Mouse (Mus musculus): ENCODE results near the gene Mrpl10.

Gene Mrpl10

DNA sequence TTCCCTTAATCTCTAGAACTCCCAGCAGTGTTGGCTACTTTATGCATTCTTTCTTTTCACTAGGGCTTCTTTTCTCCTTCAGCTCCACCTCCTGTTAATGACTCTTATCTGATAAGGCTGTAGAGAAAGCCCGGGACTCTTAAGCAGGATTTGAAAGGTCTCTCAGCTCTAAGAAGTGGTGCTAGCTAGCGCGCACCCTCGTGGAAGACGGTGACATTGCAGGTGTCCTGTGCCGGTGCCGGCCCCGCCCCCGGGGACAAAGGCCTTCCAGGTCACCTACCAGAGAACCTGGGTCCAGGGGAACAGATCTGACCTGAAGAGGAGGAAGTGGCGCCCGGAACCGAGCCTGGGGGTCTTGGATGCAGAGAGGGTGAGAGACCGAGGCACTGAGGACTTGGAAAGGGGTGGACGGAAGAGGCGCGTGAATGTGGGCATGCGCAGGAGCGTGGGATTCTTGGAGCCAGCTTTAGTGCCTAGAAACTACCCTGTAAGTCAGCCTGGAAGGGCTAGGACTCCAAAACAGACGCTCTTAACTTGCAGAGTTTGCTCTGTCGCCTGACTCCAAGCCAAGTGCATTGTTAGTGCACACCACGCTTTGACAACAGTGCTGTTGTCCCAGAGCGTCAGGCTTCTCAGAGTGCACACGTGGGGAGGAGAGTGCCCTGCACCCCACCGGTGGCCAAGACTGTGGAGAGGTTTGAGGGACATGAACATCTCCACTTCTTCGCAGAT lies 11.5 kb upstream of the Mrpl10 start, which contains the start of gene Scrn2:
Gene Scrn2 (plus strand): TSS at position 253 of the 732 bp plus-strand sequence.
- DNase-seq (ENCODE audit: low read depth) = peak; percentile 92

DNA sequence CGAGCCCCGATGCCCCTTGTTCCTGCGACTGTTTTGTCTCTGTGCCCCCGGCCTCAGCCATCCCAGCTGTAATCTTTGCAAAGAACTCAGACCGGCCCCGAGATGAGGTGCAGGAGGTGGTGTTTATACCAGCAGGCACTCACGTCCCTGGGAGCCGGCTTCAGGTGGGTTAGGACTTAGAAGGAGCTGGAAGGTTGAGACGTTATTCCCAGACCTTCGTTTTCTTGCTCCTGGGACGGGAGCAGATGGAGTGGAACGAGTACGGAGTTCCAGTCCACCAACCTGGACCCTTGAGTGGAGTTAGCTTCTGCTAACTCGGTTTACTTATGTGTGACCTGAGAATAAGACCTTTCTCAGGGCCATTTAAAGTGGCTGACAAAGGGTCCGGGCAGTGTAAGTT lies 10.9 kb upstream of the Mrpl10 start:
- no peak for DNase-seq (ENCODE audit: low read depth)

GRCm38 (mm10) chr11:97031977-97032376 lies 9.4 kb upstream of the Mrpl10 start:
- DNase-seq (ENCODE audit: low read depth) = no peak

- DNase-seq (ENCODE audit: low read depth) = no peak
These were observed 8.9 kb upstream of the Mrpl10 start for GRCm38 (mm10) chr11:97032499-97032898.

DNA sequence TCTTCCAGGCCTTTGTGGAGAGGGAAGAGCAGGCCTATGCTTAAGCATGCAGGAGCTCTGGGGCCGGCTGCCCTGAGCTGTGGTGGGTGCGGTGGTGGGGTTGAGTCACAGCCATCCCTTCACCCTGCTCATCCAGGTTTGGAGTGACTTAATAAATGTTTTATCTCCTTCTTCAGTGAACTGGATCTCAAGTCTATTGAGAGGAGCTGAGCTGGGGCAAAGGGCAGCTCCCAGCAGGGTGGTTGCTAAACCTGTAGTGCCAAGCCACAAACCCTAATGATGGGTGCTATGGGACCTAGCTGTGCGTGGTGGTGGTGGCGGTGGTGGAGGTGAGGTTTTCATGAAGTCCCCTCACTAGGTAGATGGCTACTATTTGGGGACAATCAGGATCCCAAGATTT lies 7.6 kb upstream of the Mrpl10 start:
- no peak for DNase-seq (ENCODE audit: low read depth)

- no peak for DNase-seq (ENCODE audit: low read depth)
These were observed 5.2 kb upstream of the Mrpl10 start for GRCm38 (mm10) chr11:97036141-97036540.

DNA sequence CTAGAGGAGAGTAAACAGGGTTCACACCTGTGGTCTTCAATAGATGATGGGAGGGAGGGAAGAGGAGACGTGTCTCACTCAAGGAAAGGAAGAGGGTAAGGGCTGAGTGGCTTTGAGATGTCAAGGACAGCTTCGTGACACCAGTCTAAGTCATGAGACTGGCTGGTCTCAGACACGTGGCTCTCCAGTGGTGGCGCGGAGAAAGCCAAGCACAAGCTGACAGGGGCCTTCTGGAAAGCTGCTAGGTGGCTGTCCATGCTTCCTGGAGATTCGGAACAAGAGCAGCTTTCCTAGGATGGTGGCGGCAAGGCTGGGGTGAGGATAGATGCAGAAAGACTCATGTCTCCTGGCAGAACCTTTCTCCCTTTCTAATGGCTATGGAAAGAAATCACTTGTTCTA lies 2.5 kb upstream of the Mrpl10 start:
- no peak for DNase-seq (ENCODE audit: low read depth)

GRCm38 (mm10) chr11:97040301-97041021 lies 899 bp upstream of the Mrpl10 start:
- peak; percentile 45 for DNase-seq (ENCODE audit: low read depth)

DNA sequence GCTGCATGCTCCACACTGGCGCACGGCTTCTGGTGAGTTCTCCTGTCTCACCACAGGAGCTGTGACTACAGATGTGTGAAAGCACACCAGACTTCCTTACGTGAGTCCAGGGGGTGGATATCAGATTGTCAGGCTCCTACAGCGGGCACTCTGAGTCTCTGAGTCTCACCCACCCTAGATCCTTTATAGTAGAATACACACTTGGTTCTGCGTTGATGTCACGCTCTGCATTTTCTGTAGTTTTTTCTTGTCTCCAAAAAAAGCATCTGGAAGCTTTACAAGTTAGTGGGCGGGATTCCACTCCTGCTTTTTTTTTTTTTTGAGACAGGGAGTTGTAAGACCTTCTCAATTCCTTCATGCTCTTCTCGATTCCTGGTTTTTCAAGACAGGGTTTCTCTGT lies 3.5 kb downstream of the Mrpl10 start:
- no peak for DNase-seq (ENCODE audit: low read depth)

DNA sequence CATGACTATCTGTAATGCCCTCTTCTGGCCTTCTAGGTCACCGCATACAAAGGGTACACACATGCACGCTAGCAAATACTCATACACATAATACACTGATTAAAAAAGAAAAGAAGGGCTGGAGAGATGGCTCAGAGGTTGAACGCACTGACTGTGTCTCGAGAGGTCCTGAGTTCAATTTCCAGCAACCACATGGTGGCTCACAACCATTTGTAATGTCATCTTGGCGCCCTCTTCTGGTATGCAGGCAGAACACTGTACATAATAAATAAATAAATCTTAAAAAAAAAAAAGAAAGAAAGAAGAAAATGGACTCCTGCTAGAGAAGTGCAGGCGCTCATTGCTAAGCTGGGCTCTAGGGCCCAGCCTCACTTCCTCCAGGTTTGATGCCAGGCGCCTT lies 4.5 kb downstream of the Mrpl10 start:
- peak; percentile 70 for DNase-seq (ENCODE audit: low read depth)

DNA sequence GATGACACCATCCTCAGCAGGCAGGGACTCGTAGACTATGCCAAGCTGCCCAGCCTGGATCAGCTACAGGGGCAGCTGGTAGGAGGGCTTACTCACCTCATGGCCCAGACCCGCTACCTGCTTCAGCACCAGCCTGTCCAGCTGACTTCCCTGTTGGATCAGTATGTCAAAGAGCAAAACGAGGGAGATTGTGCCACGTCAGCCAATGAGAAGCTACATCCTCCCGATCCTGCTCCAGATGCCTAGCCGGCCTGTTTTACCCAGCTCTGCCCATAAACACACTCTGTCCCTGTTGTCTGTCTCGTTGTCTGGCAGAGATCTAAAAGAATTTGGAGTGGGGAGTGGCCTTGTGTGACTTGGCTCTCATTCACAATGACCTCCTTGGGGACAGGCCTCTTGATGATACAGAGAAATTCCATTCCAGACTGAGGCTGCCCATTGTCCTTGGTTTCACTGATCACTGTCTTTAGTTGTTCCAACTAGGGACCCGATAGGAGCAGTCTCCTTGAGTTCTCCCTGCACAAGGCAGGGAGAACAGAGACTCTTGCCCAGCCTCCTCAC lies 6.8 kb downstream of the Mrpl10 start:
- no peak for DNase-seq (ENCODE audit: low read depth)

- no peak for DNase-seq (ENCODE audit: low read depth)
These were observed 8.2 kb downstream of the Mrpl10 start for GRCm38 (mm10) chr11:97049492-97050085.

DNA sequence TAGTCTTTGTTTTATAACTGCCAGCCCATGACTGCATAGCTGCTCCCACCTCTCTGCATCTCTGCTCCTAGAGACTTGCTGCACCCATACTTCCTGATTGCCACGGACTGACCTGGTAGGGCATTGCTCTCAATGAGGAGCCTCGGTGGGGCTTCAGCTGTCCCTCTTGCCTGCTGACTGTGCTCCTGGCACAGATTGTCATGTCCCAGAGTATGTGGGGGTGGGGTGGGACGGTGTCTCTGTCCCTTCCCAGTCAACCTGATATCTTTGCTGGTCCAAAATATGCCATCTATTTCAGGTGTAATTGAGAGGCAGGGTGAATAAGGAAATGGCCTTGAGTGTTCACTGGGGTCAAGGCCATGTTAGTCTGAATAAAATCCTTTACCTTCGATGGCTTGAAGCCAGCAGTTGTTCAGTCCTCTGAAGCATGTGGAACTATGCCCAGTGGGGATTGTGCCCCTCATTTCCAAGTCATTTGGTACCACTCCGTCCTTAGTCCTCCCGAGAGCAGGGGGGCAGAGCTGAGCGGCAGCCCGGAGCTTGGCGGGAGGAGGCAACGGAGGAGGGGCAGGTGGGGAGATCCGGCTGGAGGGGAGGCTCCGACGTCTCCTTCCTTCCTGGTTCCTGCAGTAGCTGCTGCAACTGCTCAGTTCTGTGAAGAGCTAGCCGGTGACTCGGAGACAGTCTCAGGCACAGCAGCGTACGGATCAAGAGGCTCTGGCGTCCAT lies 9.0 kb downstream of the Mrpl10 start, which contains the start of gene Osbpl7:
Gene Osbpl7 (plus strand): TSS at position 413 of the 728 bp plus-strand sequence.
- peak; percentile 90 for DNase-seq (ENCODE audit: low read depth)

DNA sequence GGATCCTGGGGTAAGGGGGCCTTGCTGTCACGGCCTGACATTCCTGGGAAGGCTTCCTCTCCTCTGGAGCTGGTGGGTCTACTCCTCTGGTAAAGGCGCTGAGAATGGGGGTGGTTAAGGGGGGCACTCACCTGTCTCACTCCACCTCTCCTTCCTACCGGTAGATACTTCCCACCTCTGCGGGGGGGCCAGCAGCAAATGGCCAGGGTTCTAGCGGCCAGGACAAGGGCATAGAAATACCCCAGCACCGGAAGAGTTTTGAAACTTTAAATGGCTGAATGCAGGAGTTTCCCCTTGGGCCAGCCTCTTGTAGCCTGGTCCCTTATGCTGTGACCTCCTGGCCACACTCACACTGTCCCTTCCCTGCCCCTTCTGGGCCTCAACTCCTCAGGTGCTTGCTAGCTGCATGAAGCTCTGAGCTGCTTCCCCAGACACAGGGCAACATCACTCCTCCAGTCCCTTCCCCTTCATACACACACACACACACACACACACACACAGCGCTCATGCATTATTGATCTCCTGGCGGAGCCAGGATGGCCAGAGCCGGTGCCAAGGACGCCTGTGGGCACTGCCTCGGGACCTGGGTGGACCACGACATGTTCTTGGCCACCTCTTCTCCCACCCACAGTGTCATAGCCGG lies 9.7 kb downstream of the Mrpl10 start:
- DNase-seq (ENCODE audit: low read depth) = peak; percentile 36

- DNase-seq (ENCODE audit: low read depth) = peak; percentile 58
These were observed 10.9 kb downstream of the Mrpl10 start for GRCm38 (mm10) chr11:97052219-97052646.

- DNase-seq (ENCODE audit: low read depth) = no peak
These were observed 22.0 kb downstream of the Mrpl10 start for GRCm38 (mm10) chr11:97063274-97063920.

GRCm38 (mm10) chr11:97063921-97064295 lies 22.5 kb downstream of the Mrpl10 start:
- peak; percentile 16 for DNase-seq (ENCODE audit: low read depth)

- DNase-seq (ENCODE audit: low read depth) = peak; percentile 34
These were observed 24.4 kb downstream of the Mrpl10 start for GRCm38 (mm10) chr11:97065538-97066295.

GRCm38 (mm10) chr11:97066656-97067360 lies 25.4 kb downstream of the Mrpl10 start:
- DNase-seq (ENCODE audit: low read depth) = no peak

GRCm38 (mm10) chr11:97069333-97069732 lies 28.0 kb downstream of the Mrpl10 start:
- no peak for DNase-seq (ENCODE audit: low read depth)
